Mouse (Mus musculus) brown adipose tissue, adult 24 weeks (tissue): ENCODE data around the gene 1110059E24Rik. TPM values are rescaled to one million over a fixed set of nuclear protein-coding genes. Genes with fewer than 3 reads are reported as not detected.

Source experiments
- polyA plus RNA-seq: library from polyadenylated mRNA; stranded (reverse); fragments of >200 nt; gene quantifications from 2 replicates; pipeline ENCODE4 v1.2.4, GENCODE M21; 2012; ENCODE audit not compliant: missing spikeins, insufficient read depth, insufficient read length

The 1110059E24Rik gene
- polyA plus RNA-seq, 1 experiment = 22.8 TPM

Other genes starting within 250 kb of the 1110059E24Rik start
- 9.3 and 10.5 TPM in 2 replicates for gene Gda, start 179.5 kb downstream of the 1110059E24Rik start, polyA plus RNA-seq
- 29.0 and 31.7 TPM in 2 replicates for gene Abhd17b, start 209 bp upstream of the 1110059E24Rik start, polyA plus RNA-seq
- 2.3 and 2.4 TPM in 2 replicates for gene Cemip2, start 125.4 kb upstream of the 1110059E24Rik start, polyA plus RNA-seq